Mouse (Mus musculus) MEL (cell line): ENCODE results near the gene Olfr612. TPM values are rescaled to one million over a fixed set of nuclear protein-coding genes. Genes with fewer than 3 reads are reported as not detected.
"Not testable (repeated sequence)": the region's sequence is repeated elsewhere in the genome, so short reads cannot be mapped to it uniquely, and the experiment has no call there.

Experiments
- DNase-seq: peaks from one replicate; pipeline ENCODE4 v3.0.0; 2011; ENCODE audit warnings: low read depth, low spot score
- H3K27ac ChIP-seq: 2 replicates; pipeline ENCODE4 v1.5.1; 2012; ENCODE audit warnings: low read depth, mild to moderate bottlenecking, control low read depth, low read length, moderate library complexity; ENCODE audit not compliant: control insufficient read depth
- H3K27me3 ChIP-seq, 2 experiments: fragments of 150-350 bp in 1 of 2; sonication (generic) in 1 of 2; 2 replicates each; pipeline ENCODE4 v1.6.1; 2012; ENCODE audit warnings: low read length in 2 of 2, mild to moderate bottlenecking in 2 of 2, improper control_type of control experiment in 1 of 2, moderate library complexity in 1 of 2; ENCODE audit not compliant: insufficient read depth in 2 of 2, control insufficient read depth in 1 of 2
- H3K36me3 ChIP-seq, 2 experiments: 2 replicates each; pipeline ENCODE4 v1.6.1; 2012 to 2014; ENCODE audit warnings: low read length in 2 of 2, improper control_type of control experiment in 1 of 2, inconsistent platforms in 1 of 2, mild to moderate bottlenecking in 1 of 2; ENCODE audit not compliant: insufficient read depth in 2 of 2, control insufficient read depth in 1 of 2
- H3K4me1 ChIP-seq, 2 experiments: fragments of 150-350 bp in 1 of 2; sonication (generic) in 1 of 2; 2 replicates each; pipeline ENCODE4 v1.6.1; 2012; ENCODE audit warnings: low read length in 2 of 2, improper control_type of control experiment in 1 of 2, mild to moderate bottlenecking in 1 of 2; ENCODE audit not compliant: insufficient read depth in 2 of 2, control insufficient read depth in 1 of 2
- H3K4me3 ChIP-seq, 2 experiments: fragments of 150-350 bp in 1 of 2; sonication (generic) in 1 of 2; 2 replicates each; pipeline ENCODE4 v1.5.1; 2012; ENCODE audit warnings: low read depth in 2 of 2, low read length in 2 of 2, mild to moderate bottlenecking in 2 of 2, moderate library complexity in 2 of 2, control low read depth in 1 of 2, improper control_type of control experiment in 1 of 2; ENCODE audit not compliant: control insufficient read depth in 1 of 2, insufficient read depth in 1 of 2
- H3K79me2 ChIP-seq: 2 replicates; pipeline ENCODE4 v1.6.1; 2012; ENCODE audit warnings: mild to moderate bottlenecking, low read length, moderate library complexity; ENCODE audit not compliant: control insufficient read depth, poor library complexity, insufficient read depth
- H3K9ac ChIP-seq: 2 replicates; pipeline ENCODE4 v1.6.1; 2012; ENCODE audit warnings: low read depth, mild to moderate bottlenecking, control low read depth, low read length, moderate library complexity; ENCODE audit not compliant: control insufficient read depth, poor library complexity, severe bottlenecking
- H3K9me3 ChIP-seq: fragments of 150-350 bp; sonication (generic); replicated peaks from 2 replicates; pipeline ENCODE4 v1.6.1; 2012; ENCODE audit warnings: mild to moderate bottlenecking, low read length, improper control_type of control experiment, moderate library complexity; ENCODE audit not compliant: insufficient read depth
- BHLHE40 ChIP-seq: IDR thresholded peaks from 2 replicates; pipeline ENCODE4 v1.6.1; 2012; ENCODE audit warnings: low read depth, mild to moderate bottlenecking, inconsistent platforms, low read length, improper control_type of control experiment, borderline replicate concordance
- CHD1 ChIP-seq: IDR thresholded peaks from 2 replicates; pipeline ENCODE4 v1.6.1; 2012; ENCODE audit warnings: low read depth, mild to moderate bottlenecking, inconsistent platforms, low read length, improper control_type of control experiment
- CTCF ChIP-seq, 3 experiments: IDR thresholded peaks in 2 of 3; conservative IDR thresholded peaks in 1 of 3; 2 replicates each; pipeline ENCODE4 v1.5.1; 2011 to 2012; ENCODE audit warnings: low read length in 3 of 3, low read depth in 2 of 3, mild to moderate bottlenecking in 2 of 3, improper control_type of control experiment in 1 of 3, inconsistent platforms in 1 of 3, mixed read lengths in 1 of 3, moderate library complexity in 1 of 3; ENCODE audit not compliant: control insufficient read depth in 1 of 3, insufficient read depth in 1 of 3, poor library complexity in 1 of 3, severe bottlenecking in 1 of 3
- E2F4 ChIP-seq: IDR thresholded peaks from 2 replicates; pipeline ENCODE4 v1.6.1; 2011; ENCODE audit warnings: low read depth, low read length, improper control_type of control experiment, borderline replicate concordance
- EP300 ChIP-seq, 2 experiments: IDR thresholded peaks; 2 replicates each; pipeline ENCODE4 v1.6.1; 2011; ENCODE audit warnings: improper control_type of control experiment in 2 of 2, low read length in 2 of 2, low read depth in 1 of 2, mild to moderate bottlenecking in 1 of 2
- HCFC1 ChIP-seq: IDR thresholded peaks from 2 replicates; pipeline ENCODE4 v1.6.1; 2012; ENCODE audit warnings: low read depth, mild to moderate bottlenecking, inconsistent platforms, low read length, improper control_type of control experiment, moderate library complexity
- MAZ ChIP-seq: IDR thresholded peaks from 2 replicates; pipeline ENCODE4 v1.6.1; 2012; ENCODE audit warnings: low read depth, mild to moderate bottlenecking, inconsistent platforms, low read length, improper control_type of control experiment
- MXI1 ChIP-seq: IDR thresholded peaks from 2 replicates; pipeline ENCODE4 v1.6.1; 2011; ENCODE audit warnings: mild to moderate bottlenecking, low read depth, low read length, improper control_type of control experiment
- MYC ChIP-seq: IDR thresholded peaks from 2 replicates; pipeline ENCODE4 v1.6.1; 2011; ENCODE audit warnings: low read depth, mild to moderate bottlenecking, low read length, improper control_type of control experiment, moderate library complexity
- POLR2AphosphoS2 ChIP-seq: IDR thresholded peaks from 2 replicates; pipeline ENCODE4 v1.6.1; 2011; ENCODE audit warnings: low read length, improper control_type of control experiment
- POLR2AphosphoS5 ChIP-seq: IDR thresholded peaks from 2 replicates; pipeline ENCODE4 v1.6.1; 2012; ENCODE audit warnings: low read depth, borderline replicate concordance, mild to moderate bottlenecking, inconsistent platforms, low read length, moderate library complexity, mixed read lengths
- RAD21 ChIP-seq: IDR thresholded peaks from 2 replicates; pipeline ENCODE4 v1.6.1; 2011; ENCODE audit warnings: mild to moderate bottlenecking, low read depth, low read length, improper control_type of control experiment
- SIN3A ChIP-seq: IDR thresholded peaks from 2 replicates; pipeline ENCODE4 v1.6.1; 2012; ENCODE audit warnings: low read length, improper control_type of control experiment, inconsistent platforms
- TAL1 ChIP-seq: IDR thresholded peaks from 2 replicates; pipeline ENCODE4 v1.6.1; 2012; ENCODE audit warnings: mild to moderate bottlenecking, inconsistent platforms, low read length, moderate library complexity, mixed read lengths
- TCF12 ChIP-seq: IDR thresholded peaks from 2 replicates; pipeline ENCODE4 v1.6.1; 2014; ENCODE audit warnings: low read depth, mild to moderate bottlenecking, inconsistent platforms, low read length, improper control_type of control experiment, moderate library complexity
- USF2 ChIP-seq, 2 experiments: IDR thresholded peaks; 2 replicates each; pipeline ENCODE4 v1.6.1; 2011 to 2012; ENCODE audit warnings: improper control_type of control experiment in 2 of 2, low read length in 2 of 2, borderline replicate concordance in 1 of 2, inconsistent platforms in 1 of 2, low read depth in 1 of 2, mild to moderate bottlenecking in 1 of 2; ENCODE audit not compliant: insufficient read depth in 1 of 2
- ZMIZ1 ChIP-seq: IDR thresholded peaks from 2 replicates; pipeline ENCODE4 v1.6.1; 2012; ENCODE audit warnings: low read depth, mild to moderate bottlenecking, inconsistent platforms, low read length, improper control_type of control experiment, moderate library complexity
- polyA plus RNA-seq, 2 experiments: library from polyadenylated mRNA; stranded (reverse) in 1 of 2; unstranded in 1 of 2; fragments of >175 nt in 1 of 2; fragments of >200 nt in 1 of 2; gene quantifications; 2 replicates each; pipeline versions ENCODE4 v1.2.1 to v1.2.4; 2012; ENCODE audit warnings: low replicate concordance in 2 of 2, low read depth in 1 of 2; ENCODE audit not compliant: insufficient read length in 2 of 2, insufficient read depth in 1 of 2, missing spikeins in 1 of 2
- total RNA-seq: library from RNA; depleted of rRNA; stranded (reverse); fragments of 300-350 nt; gene quantifications from 2 replicates; pipeline ENCODE4 v1.2.3, GENCODE M21; 2012; rRNA removed

The Olfr612 gene
- total RNA-seq = not detected in 2 replicates
- polyA plus RNA-seq = not detected

GRCm38 (mm10) chr7:103542617-103543016, at the start of gene Olfr612:
Gene Olfr612, minus strand, starts transcription at chr7:103542717.
- DNase-seq, H3K4me1 ChIP-seq, H3K9me3 ChIP-seq, H3K4me3 ChIP-seq, H3K36me3 ChIP-seq, H3K9ac ChIP-seq, H3K79me2 ChIP-seq, H3K27me3 ChIP-seq, H3K27ac ChIP-seq: not testable (repeated sequence)

GRCm38 (mm10) chr7:103589803-103590202, 47.3 kb upstream of the Olfr612 start, which contains the start of gene Olfr618:
Gene Olfr618, plus strand, starts transcription at chr7:103590103.
- H3K27ac ChIP-seq = no peak within 1 kb of the TSS
- no peaks in the 10 kb centered on the region for H3K36me3 ChIP-seq
- DNase-seq = no peak
- no peak within 1 kb of the TSS for H3K4me3 ChIP-seq
- TF ChIP-seq HCFC1 (no peak), BHLHE40 (no peak), POLR2AphosphoS2 (no peak), USF2 (IDR thresholded peaks at IDR 0.05; ENCODE audit: borderline replicate concordance in 1 of 2, insufficient read depth in 1 of 2, low read depth in 1 of 2, low read length in 2 of 2) (no peak), POLR2AphosphoS5 (no peak), TCF12 (no peak), SIN3A (no peak), MXI1 (no peak), CHD1 (no peak), MAZ (no peak), EP300 (IDR thresholded peaks at IDR 0.05; ENCODE audit: low read depth in 1 of 2, low read length in 2 of 2) (no peak), ZMIZ1 (no peak), TAL1 (no peak), MYC (no peak), CTCF (IDR thresholded peaks at IDR 0.05 in 2 of 3, conservative IDR thresholded peaks at IDR 0.05 in 1 of 3; ENCODE audit: control insufficient read depth in 1 of 3, insufficient read depth in 1 of 3, low read depth in 2 of 3, low read length in 3 of 3, poor library complexity in 1 of 3, severe bottlenecking in 1 of 3) (no peak), E2F4 (no peak), RAD21 (no peak)
- TF ChIP-seq, all 39 proteins: peak for 0
- Histone ChIP-seq H3K79me2 (no peaks in the 10 kb centered on the region), H3K9ac (no peak within 1 kb of the TSS), H3K9me3 (no peaks in the 10 kb centered on the region), H3K4me1 (no peaks in the 10 kb centered on the region), H3K27me3 (no peaks in the 10 kb centered on the region)
